Mouse (Mus musculus) liver, embryonic 14.5 days (tissue): ENCODE data around the gene Slc44a1. TPM values are rescaled to one million over a fixed set of nuclear protein-coding genes. Genes with fewer than 3 reads are reported as not detected.

Experiments used
- ATAC-seq: fragments of 200-750 bp; cut with Nextera tagmentation; 2 replicates; pipeline ENCODE4 v1.8.0; 2017; ENCODE audit warnings: moderate number of reproducible peaks, mild to moderate bottlenecking, moderate library complexity; ENCODE audit not compliant: insufficient read depth
- DNase-seq, 3 experiments: peaks; one replicate each; pipeline ENCODE4 v3.0.0-alpha.2; 2012 to 2013; ENCODE audit warnings: low read depth in 3 of 3, low spot score in 3 of 3
- H3K27ac ChIP-seq: fragments of 300-500 bp; sonication (generic); 2 replicates; pipeline ENCODE4 v1.5.1; 2014; ENCODE audit warnings: moderate library complexity, mild to moderate bottlenecking, control low read depth, inconsistent platforms
- H3K27me3 ChIP-seq: fragments of 300-500 bp; sonication (generic); 2 replicates; pipeline ENCODE4 v1.6.1; 2014; ENCODE audit warnings: mild to moderate bottlenecking, low read length, moderate library complexity; ENCODE audit not compliant: control insufficient read depth, insufficient read depth
- H3K36me3 ChIP-seq: fragments of 300-500 bp; sonication (generic); replicated peaks from 2 replicates; pipeline ENCODE4 v1.6.1; 2014; ENCODE audit warnings: low read depth; ENCODE audit not compliant: control insufficient read depth, insufficient read depth
- H3K4me1 ChIP-seq, 2 experiments: fragments of 200-500 bp in 1 of 2; fragments of 300-500 bp in 1 of 2; sonication (generic) in 1 of 2; replicated peaks; 2 replicates each; pipeline ENCODE4 v1.6.1; 2012 to 2014; ENCODE audit warnings: antibody characterized with exemption in 1 of 2, inconsistent platforms in 1 of 2, low read length in 1 of 2; ENCODE audit not compliant: control insufficient read depth in 2 of 2, insufficient read depth in 2 of 2
- H3K4me2 ChIP-seq: fragments of 300-500 bp; sonication (generic); 2 replicates; pipeline ENCODE4 v1.6.1; 2014; ENCODE audit warnings: low read depth, mild to moderate bottlenecking, control low read depth, moderate library complexity
- H3K4me3 ChIP-seq, 2 experiments: fragments of 200-500 bp in 1 of 2; fragments of 300-500 bp in 1 of 2; sonication (generic) in 1 of 2; 2 replicates each; pipeline ENCODE4 v1.5.1; 2012 to 2014; ENCODE audit warnings: low read depth in 2 of 2, low read length in 2 of 2, mild to moderate bottlenecking in 2 of 2, control low read depth in 1 of 2, inconsistent platforms in 1 of 2, moderate library complexity in 1 of 2; ENCODE audit not compliant: insufficient read depth in 1 of 2
- H3K9ac ChIP-seq: fragments of 300-500 bp; sonication (generic); replicated peaks from 2 replicates; pipeline ENCODE4 v1.6.1; 2014; ENCODE audit warnings: mild to moderate bottlenecking, control low read depth, moderate library complexity
- H3K9me3 ChIP-seq: fragments of 300-500 bp; sonication (generic); 2 replicates; pipeline ENCODE4 v1.6.1; 2016; ENCODE audit warnings: low read length, mixed read lengths; ENCODE audit not compliant: control insufficient read depth
- CTCF ChIP-seq: IDR thresholded peaks from 2 replicates; pipeline ENCODE4 v1.5.1; 2016; ENCODE audit warnings: antibody characterized with exemption, low read depth, control low read depth
- EP300 ChIP-seq: IDR thresholded peaks from 2 replicates; pipeline ENCODE4 v1.6.1; 2016; ENCODE audit warnings: antibody characterized with exemption, low read depth
- WGBS: fragments of 180-500 bp; shearing (Covaris S2); extraction: QIAGEN DNeasy Blood & Tissue Kit; methylation state at CpG from one replicate; pipeline ENCODE4 v1.1.7; 2014; ENCODE audit not compliant: insufficient replicate concordance; 5-methylcytosine and 5-hydroxymethylcytosine counted together
- polyA plus RNA-seq, 2 experiments: library from polyadenylated mRNA; depleted of rRNA in 1 of 2; stranded (reverse) in 1 of 2; unstranded in 1 of 2; fragments of >200 nt; fragmentation: Nextera tagmentation in 1 of 2; extraction: Ambion mirVana in 1 of 2; gene quantifications; 2 replicates each; pipeline versions ENCODE4 v1.2.1 to v1.2.3; 2012 to 2014

The Slc44a1 gene
- polyA plus RNA-seq, 2 experiments = 7.7 to 12.6 TPM

GRCm38 (mm10) chr4:53658029-53658428 lies 217.8 kb downstream of the Slc44a1 start:
- Histone ChIP-seq H3K36me3 (no peaks in the 10 kb centered on the region), H3K9me3 (no peaks in the 10 kb centered on the region), H3K27ac (no peak overlapping the region), H3K4me3 (no peak overlapping the region), H3K4me1 (no peaks in the 10 kb centered on the region), H3K4me2 (no peak overlapping the region), H3K27me3 (no peaks in the 10 kb centered on the region), H3K9ac (no peak overlapping the region)
- ATAC-seq (no peak), DNase-seq (no peak)
- TF ChIP-seq CTCF = no peak
- WGBS = 41% methylated on average over 3 of the region's 3 CpGs

DNA sequence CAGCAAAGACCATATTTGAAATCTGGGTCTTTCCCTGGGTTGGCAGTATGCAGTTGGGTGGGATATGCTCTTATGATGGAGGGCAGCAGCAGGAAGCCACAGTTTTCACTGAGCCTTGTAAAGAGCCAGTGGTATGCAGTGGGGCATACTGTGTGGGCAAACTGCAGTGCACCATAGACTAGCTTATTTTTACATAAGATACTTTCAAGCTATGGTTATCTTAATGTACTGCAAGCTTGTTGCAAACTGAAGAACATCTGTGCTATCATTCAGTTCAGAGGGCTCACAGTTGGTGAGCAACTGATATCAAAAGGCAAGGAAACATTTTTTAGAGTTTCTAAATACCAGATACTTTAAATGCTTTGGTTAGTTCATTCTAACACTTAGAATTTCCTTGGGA lies 220.5 kb downstream of the Slc44a1 start:
- H3K9ac ChIP-seq = no peak overlapping the region
- TF ChIP-seq CTCF (no peak), EP300 (peak; percentile 44)
- no peaks in the 10 kb centered on the region for H3K9me3 ChIP-seq
- H3K27me3 ChIP-seq = no peaks in the 10 kb centered on the region
- no peaks in the 10 kb centered on the region for H3K4me1 ChIP-seq
- no peak overlapping the region for H3K4me3 ChIP-seq
- H3K4me2 ChIP-seq = no peak overlapping the region
- ATAC-seq = no peak
- H3K36me3 ChIP-seq = no peaks in the 10 kb centered on the region
- DNase-seq = no peak
- no peak overlapping the region for H3K27ac ChIP-seq

Other genes with a start within 250 kb of the Slc44a1 start
- gene Fsd1l, start 191.1 kb downstream of the Slc44a1 start, polyA plus RNA-seq (2012; rRNA removed) = 0.45 and 0.47 TPM in 2 replicates
- gene Fsd1l, start 191.1 kb downstream of the Slc44a1 start, polyA plus RNA-seq (2014; fragmentation: Nextera tagmentation; extraction: Ambion mirVana) = 0.53 and 1.2 TPM in 2 replicates